Mouse (Mus musculus): ENCODE data around the gene Wdr25. TPM values are rescaled to one million over a fixed set of nuclear protein-coding genes. Genes with fewer than 3 reads are reported as not detected.

Gene Wdr25
- polyA plus RNA-seq, 1 experiment from 2014 or later, result 7.6 TPM

DNA sequence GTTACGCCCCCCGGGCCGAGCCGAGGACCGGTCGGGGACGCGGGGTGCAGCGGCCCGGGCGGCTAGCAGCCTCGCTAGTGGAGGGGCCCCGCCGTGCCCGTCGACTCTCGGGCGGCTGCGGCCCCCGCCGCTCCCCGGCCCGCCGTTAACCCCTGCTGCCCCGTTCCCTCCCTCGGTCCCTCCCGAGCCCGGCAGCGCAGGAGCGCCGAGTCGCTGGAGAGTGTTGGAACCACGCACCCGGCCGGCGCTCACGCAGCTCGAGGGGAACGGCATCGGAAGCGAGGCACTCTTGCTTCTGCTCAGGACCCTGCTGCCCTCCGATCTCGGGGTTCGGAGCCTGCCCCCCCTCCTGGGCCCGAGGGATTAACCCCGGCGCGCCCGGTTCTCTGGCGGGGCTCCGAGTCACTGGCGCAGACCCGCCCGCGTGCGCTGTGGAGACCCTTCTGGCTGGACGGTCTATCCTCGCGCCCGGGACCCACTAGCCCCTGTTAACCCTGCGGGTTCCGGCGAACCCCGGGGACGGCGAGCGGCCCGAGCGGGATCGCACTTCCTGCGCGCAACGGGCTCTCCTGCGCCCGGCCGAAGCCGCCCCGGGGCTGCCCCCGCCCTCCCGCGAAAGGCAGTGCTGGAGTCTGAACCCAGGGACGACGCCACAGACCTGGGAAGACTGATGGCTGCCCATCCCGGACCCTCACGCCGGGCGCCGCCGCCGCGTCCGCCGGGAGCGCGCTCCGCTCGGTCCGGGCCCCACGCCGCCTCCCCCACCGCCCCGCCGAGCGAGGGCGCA, 159.8 kb downstream of the Wdr25 start:
- H3K9ac ChIP-seq, result peak overlapping the region; percentile 54
- under 1% methylated on average over 63 of the region's 105 CpGs for WGBS
- ATAC-seq (ENCODE audit: low FRiP score), result peak; percentile 33
- no peak overlapping the region for H3K27ac ChIP-seq
- no peaks in the 10 kb centered on the region for H3K9me3 ChIP-seq
- peaks cover 30% of the 10 kb centered on the region for H3K4me1 ChIP-seq
- no peaks in the 10 kb centered on the region for H3K36me3 ChIP-seq (replicated peaks)
- peaks cover 88% of the 10 kb centered on the region for H3K27me3 ChIP-seq
- peak overlapping the region; percentile 53 for H3K4me3 ChIP-seq (replicated peaks)
- peak overlapping the region; percentile 92 for H3K4me2 ChIP-seq

DNA sequence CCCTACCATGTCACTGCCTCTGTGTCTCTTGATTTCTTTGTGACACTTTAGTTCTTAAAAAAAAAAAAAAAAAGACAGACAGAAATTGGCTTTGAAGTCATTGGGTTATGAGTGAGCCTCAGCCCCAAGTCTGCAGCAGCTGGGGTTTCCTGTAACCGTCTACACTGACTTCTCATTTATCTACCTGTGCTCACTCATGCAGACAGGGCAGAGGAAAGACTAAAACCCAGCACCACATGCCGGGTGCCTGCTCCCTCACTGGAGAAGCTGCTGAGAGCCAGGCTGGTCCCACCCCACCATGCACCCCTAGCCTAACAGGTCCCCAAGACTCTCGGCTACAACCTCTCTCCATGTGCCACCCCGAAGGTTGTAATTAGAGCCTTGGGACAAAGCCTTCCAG, 164.3 kb downstream of the Wdr25 start:
- peaks cover 45% of the 10 kb centered on the region for H3K27me3 ChIP-seq
- no peak for ATAC-seq (ENCODE audit: low FRiP score)

DNA sequence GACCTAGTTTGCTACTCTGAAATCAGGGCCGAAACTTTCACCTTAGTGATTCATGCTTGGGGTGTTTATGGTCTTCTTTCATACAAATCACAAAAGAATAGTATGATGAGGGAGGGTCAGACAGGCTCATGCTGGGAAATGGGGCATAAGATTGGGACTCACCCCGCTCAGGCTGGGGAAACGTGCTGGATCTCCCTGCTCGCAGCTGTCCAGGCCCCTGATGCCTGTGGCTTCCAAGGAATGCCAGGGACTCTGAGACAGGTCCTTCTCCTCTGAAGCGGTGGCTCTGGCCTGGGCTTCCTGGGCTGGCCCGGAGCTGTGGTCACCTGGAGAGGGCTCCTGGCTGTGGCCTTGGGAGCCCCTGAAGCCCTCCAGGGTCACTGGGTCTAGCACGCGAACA, 165.2 kb downstream of the Wdr25 start:
- Histone ChIP-seq H3K36me3 (replicated peaks) (no peaks in the 10 kb centered on the region), H3K4me3 (replicated peaks) (no peak overlapping the region), H3K27me3 (peaks cover 36% of the 10 kb centered on the region), H3K9ac (no peak overlapping the region), H3K9me3 (no peaks in the 10 kb centered on the region), H3K4me1 (peaks cover 14% of the 10 kb centered on the region), H3K4me2 (no peak overlapping the region), H3K27ac (no peak overlapping the region)
- ATAC-seq (ENCODE audit: low FRiP score), result no peak
- WGBS, result 80% methylated on average over 8 of the region's 8 CpGs

More for the DNA sequence above, 164.3 kb downstream of the Wdr25 start:
- Histone ChIP-seq H3K9me3 (no peaks in the 10 kb centered on the region), H3K9ac (no peak overlapping the region), H3K4me1 (peaks cover 23% of the 10 kb centered on the region), H3K27ac (no peak overlapping the region), H3K4me2 (no peak overlapping the region), H3K4me3 (replicated peaks) (no peak overlapping the region), H3K36me3 (replicated peaks) (no peaks in the 10 kb centered on the region)
- 81% methylated on average over 4 of the region's 4 CpGs for WGBS

DNA sequence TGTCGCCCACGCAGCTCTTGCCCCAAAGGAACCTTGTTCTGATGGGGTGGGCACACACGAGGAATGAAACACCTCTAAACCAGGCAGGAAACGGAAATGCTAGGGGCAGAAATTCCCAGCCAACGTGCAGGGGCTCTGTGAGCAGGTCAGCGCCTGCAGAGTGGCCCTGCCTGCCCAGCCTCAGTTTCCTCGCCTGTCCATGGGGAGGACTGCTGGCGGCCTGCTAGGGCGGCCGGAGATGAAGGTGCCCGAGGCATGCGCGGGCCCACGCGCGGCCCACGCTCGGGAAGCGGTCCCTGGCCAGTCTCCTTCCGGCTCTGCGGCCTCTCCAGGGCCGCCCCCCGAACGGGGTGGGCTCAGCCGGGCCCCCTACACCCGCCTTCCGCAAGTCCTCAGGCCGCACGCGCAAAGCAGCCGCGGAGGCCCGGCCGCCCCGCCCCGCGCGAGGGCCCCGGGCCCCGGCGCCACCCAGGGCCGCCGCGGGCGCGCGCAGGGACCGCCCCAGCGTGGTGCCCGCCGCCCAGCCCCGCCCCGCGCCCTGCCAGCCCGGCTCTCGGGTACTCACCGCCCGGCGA, 174.2 kb downstream of the Wdr25 start:
- peak; percentile 86 for ATAC-seq (ENCODE audit: low FRiP score)
- H3K27me3 ChIP-seq, result peaks cover 37% of the 10 kb centered on the region
- 3% methylated on average over 46 of the region's 59 CpGs for WGBS
- no peaks in the 10 kb centered on the region for H3K9me3 ChIP-seq
- no peaks in the 10 kb centered on the region for H3K36me3 ChIP-seq (replicated peaks)
- peak overlapping the region; percentile 68 for H3K9ac ChIP-seq
- H3K27ac ChIP-seq, result 0 out of 2 replicates have a peak overlapping the region, but pooled peaks have one; percentile 25
- peaks cover 18% of the 10 kb centered on the region for H3K4me1 ChIP-seq
- H3K4me2 ChIP-seq, result peak overlapping the region; percentile 86
- peak overlapping the region; percentile 54 for H3K4me3 ChIP-seq (replicated peaks)

DNA sequence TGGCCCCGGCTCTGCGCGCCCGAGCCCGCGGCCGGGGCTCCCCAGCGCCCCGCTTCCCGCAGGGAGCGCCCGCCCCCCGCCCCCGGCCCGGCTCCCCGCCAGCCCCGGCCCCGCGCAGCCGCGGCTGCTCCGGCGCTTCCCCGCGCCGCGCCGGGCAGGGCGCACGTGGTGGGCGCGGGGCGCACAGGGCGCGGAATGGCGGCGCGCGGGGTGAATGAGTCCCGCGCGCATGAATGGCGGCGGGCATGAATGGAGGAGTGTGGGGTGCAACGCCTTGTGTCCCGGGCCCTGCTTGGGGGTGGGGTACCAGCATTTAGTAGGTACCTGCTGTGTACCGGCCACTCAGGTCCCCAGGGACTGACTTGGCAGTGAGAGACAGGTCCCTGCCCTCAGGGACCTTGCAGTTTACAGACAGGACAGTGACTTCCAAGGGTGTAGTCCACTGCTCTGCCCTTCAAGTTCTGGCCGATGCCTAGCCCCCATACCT, 174.8 kb downstream of the Wdr25 start, which contains the start of gene Begain:
Gene Begain, minus strand, starts transcription at position 51 of the 487 bp plus-strand sequence.
- no peak; the same call in 1 of the 2 replicates for ATAC-seq (ENCODE audit: low FRiP score)
- Histone ChIP-seq H3K9ac (peak within 1 kb of the TSS; percentile 68), H3K4me3 (replicated peaks) (peak within 1 kb of the TSS; percentile 54), H3K27me3 (peaks cover 42% of the 10 kb centered on the region), H3K9me3 (no peaks in the 10 kb centered on the region), H3K36me3 (replicated peaks) (no peaks in the 10 kb centered on the region), H3K4me1 (peaks cover 18% of the 10 kb centered on the region), H3K27ac (peak within 1 kb of the TSS; percentile 31; the same call in 1 of the 2 replicates), H3K4me2 (peak within 1 kb of the TSS; percentile 86)
- 1% methylated on average over 37 of the region's 48 CpGs for WGBS

DNA sequence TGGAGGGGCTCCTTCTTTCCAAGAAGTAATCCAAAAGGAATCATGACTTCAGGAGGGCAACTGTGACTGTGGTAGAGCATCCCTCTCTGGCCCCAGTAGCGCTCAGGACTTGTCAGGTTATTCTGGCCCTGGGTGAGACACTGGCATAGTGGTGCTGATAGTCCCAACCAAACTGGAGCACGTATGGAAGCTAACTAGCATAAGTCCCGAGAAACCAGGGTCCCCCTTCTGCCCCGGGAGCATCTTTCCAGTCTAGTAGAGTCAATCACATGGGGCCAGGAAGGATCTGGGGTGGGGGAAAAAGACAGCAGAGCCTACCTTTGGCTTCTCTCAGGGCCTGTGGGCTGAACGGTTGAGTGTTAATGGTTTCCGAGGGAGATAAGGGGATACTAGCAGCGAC, 175.3 kb downstream of the Wdr25 start:
- Histone ChIP-seq H3K27ac (no peak overlapping the region), H3K4me3 (replicated peaks) (peak overlapping the region; percentile 54; the same call in 1 of the 2 replicates), H3K27me3 (peaks cover 42% of the 10 kb centered on the region), H3K4me1 (peaks cover 18% of the 10 kb centered on the region), H3K9ac (peak overlapping the region; percentile 68), H3K36me3 (replicated peaks) (no peaks in the 10 kb centered on the region), H3K9me3 (no peaks in the 10 kb centered on the region), H3K4me2 (peak overlapping the region; percentile 86)
- 80% methylated on average over 7 of the region's 7 CpGs for WGBS
- no peak for ATAC-seq (ENCODE audit: low FRiP score)

DNA sequence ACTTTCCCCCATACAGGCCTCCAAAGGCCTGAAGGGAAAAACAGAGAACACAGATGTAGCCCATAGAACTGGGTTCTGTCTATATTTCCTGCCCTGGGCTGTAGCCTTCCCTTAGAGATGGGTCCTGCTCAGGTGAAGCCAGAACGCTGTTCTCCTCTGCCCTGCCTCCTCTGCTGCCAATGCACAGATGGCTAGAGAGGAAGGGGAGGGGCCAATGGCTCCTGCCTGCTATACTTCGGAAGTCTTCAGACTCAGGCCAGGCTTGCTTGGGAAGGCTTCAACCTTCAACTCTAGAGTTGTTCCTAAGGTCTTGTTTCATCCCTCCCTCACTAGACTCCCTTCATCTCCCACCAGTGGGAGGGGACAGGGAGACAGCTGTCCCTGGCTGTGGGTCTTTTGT, 176.3 kb downstream of the Wdr25 start:
- WGBS, result 63% methylated on average over 2 of the region's 2 CpGs
- no peaks in the 10 kb centered on the region for H3K36me3 ChIP-seq (replicated peaks)
- H3K9ac ChIP-seq, result no peak overlapping the region
- no peaks in the 10 kb centered on the region for H3K9me3 ChIP-seq
- H3K4me3 ChIP-seq (replicated peaks), result no peak overlapping the region
- no peak for ATAC-seq (ENCODE audit: low FRiP score)
- H3K4me2 ChIP-seq, result no peak overlapping the region
- H3K27ac ChIP-seq, result no peak overlapping the region
- H3K27me3 ChIP-seq, result peaks cover 42% of the 10 kb centered on the region
- H3K4me1 ChIP-seq, result peaks cover 18% of the 10 kb centered on the region

DNA sequence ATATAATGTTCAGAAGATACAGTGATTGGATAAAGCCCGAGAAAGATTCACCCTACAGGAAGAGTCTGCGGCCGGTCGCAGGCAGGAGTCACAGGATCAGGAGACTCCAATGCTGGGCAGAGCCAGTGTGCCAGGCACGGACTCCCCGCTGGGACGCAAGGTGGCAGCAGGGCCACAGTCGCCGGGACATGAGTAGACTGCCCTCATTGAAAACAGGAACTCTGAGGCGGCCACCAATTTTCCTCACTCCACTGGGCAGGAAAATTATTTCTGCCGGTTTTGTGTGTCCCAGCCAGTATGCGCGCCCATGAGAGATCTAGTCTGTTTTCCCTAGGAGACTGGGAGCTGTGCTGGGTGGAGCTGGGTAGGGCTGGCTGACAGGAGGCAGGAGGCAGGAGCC, 177.8 kb downstream of the Wdr25 start:
- Histone ChIP-seq H3K27me3 (peaks cover 36% of the 10 kb centered on the region), H3K36me3 (replicated peaks) (no peaks in the 10 kb centered on the region), H3K9ac (no peak overlapping the region), H3K4me3 (replicated peaks) (no peak overlapping the region), H3K9me3 (no peaks in the 10 kb centered on the region), H3K4me2 (no peak overlapping the region), H3K27ac (no peak overlapping the region), H3K4me1 (peaks cover 18% of the 10 kb centered on the region)
- WGBS, result 85% methylated on average over 13 of the region's 13 CpGs
- ATAC-seq (ENCODE audit: low FRiP score), result no peak

DNA sequence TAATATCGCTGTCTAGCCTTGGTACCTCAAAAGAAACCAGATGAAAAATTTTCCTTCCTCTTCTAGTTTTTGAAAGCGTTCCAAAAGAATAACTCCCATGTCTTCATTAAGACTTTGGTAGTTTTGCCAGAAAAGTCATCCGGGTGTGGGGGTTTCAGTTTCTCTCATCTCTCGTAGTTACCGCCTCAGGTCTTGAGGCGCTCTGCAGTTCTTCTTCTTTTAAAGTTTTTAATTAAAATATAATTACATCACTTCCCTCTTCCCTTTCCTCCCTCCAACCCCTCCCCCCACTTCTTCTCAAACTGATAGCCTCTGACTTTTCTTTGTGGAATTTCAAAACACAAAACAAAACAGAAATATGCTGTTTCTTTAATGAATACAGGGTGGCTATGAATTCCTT, 180.7 kb downstream of the Wdr25 start:
- H3K4me1 ChIP-seq, result no peaks in the 10 kb centered on the region
- 87% methylated on average over 6 of the region's 6 CpGs for WGBS
- no peak overlapping the region for H3K9ac ChIP-seq
- ATAC-seq (ENCODE audit: low FRiP score), result no peak
- H3K36me3 ChIP-seq (replicated peaks), result no peaks in the 10 kb centered on the region
- H3K4me3 ChIP-seq (replicated peaks), result no peak overlapping the region
- H3K27me3 ChIP-seq, result peaks cover 20% of the 10 kb centered on the region
- H3K4me2 ChIP-seq, result no peak overlapping the region
- H3K9me3 ChIP-seq, result no peaks in the 10 kb centered on the region
- H3K27ac ChIP-seq, result no peak overlapping the region

DNA sequence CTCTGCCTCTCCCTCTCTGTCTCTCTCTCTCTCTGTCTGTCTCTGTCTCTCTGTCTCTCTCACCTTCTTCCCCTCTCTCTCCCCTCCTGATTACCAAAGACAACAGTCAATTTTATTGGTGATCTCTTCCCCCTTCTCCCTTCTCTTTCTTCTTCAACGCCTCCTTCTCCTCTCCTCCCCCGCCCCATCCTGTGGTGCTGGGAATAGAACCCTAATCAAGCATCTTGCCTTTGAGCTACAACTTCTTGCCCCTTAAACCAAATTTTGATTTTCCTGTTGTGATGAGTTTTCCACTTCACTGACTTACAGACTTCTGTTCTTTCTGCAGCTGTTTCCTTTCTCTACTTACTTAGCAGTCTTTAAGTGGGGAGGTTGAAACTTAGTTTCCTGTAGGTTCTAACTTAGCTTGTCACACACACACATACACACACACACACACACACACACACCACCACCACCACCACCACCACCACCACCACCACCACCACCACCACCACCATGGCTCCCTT, 181.4 kb downstream of the Wdr25 start:
- Histone ChIP-seq H3K4me2 (no peak overlapping the region), H3K27me3 (peaks cover 15% of the 10 kb centered on the region), H3K9me3 (no peaks in the 10 kb centered on the region), H3K36me3 (replicated peaks) (no peaks in the 10 kb centered on the region), H3K9ac (no peak overlapping the region), H3K4me1 (no peaks in the 10 kb centered on the region), H3K4me3 (replicated peaks) (no peak overlapping the region), H3K27ac (no peak overlapping the region)
- 59% methylated on average over 2 of the region's 2 CpGs for WGBS
- no peak for ATAC-seq (ENCODE audit: low FRiP score)

DNA sequence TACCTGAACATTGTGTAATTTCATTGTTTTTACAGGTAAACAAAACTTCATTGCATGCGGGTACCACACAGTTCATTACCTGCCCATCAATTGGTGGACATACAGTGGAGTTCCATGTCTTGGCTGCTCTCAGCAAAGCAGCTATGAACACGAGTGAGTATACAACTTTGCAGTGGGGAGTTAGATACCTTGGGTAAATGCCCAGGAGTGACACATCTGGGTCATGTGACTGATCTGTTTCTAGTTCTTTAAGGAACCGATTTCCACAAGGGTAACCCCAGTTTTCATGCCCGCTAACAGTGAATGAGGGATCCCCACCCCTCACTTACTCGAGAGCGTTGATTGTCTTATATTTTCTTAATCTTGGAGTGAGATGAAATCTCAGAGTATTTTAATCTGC, 183.6 kb downstream of the Wdr25 start:
- Histone ChIP-seq H3K4me2 (no peak overlapping the region), H3K4me3 (replicated peaks) (no peak overlapping the region), H3K9me3 (no peaks in the 10 kb centered on the region), H3K36me3 (replicated peaks) (no peaks in the 10 kb centered on the region), H3K4me1 (no peaks in the 10 kb centered on the region), H3K27ac (no peak overlapping the region), H3K9ac (no peak overlapping the region), H3K27me3 (peaks cover 6% of the 10 kb centered on the region; the same call in 1 of the 2 replicates)
- ATAC-seq (ENCODE audit: low FRiP score), result no peak
- 87% methylated on average over 6 of the region's 6 CpGs for WGBS
